Mouse (Mus musculus): ENCODE measurements around the gene Nup214.

- TF ChIP-seq CTCF (IDR thresholded peaks at IDR 0.05; ENCODE audit: low read depth) (no peak), EP300 (IDR thresholded peaks at IDR 0.05; ENCODE audit: low read depth) (no peak)
Observed at GRCm38 (mm10) chr2:32078522-32078921, 104.3 kb downstream of the Nup214 start.

Measured in liver, embryonic 14.5 days (tissue).